Mouse (Mus musculus) cortical plate, adult 2 months (tissue): ENCODE measurements around the gene S100a6.

Experiments used
- CTCF ChIP-seq: fragments of 200-500 bp; IDR thresholded peaks from 2 replicates; pipeline ENCODE4 v1.5.1; 2011; ENCODE audit warnings: mild to moderate bottlenecking, control low read depth, low read length; ENCODE audit not compliant: insufficient read depth; ENCODE audit errors: extremely low read depth
- POLR2A ChIP-seq: fragments of 200-500 bp; IDR thresholded peaks from 2 replicates; pipeline ENCODE4 v1.6.1; 2011; ENCODE audit warnings: mild to moderate bottlenecking, low read length, control low read depth; ENCODE audit not compliant: insufficient read depth; ENCODE audit errors: extremely low read depth

DNA sequence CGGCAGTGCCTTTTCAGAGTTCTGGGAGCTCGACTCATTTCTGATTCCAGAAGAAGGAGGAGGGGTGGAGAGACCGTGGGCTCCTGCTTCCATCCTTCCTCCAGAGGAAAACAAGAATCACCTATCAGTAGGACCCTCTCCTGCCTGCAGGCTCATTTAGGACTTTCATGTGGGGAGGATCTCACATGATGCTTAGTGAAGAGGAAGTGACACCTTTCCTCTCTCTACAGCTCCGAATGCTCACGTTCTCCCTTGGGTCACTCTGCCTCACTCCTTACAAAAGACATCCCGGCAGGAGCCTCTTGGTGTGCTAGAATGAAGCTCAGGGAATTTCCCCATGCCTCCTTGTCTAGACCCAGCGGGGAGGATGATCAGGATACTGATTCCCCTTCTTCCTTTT is 8.9 kb downstream of the S100a6 start:
- TF ChIP-seq CTCF (no peak), POLR2A (no peak)
